Mouse (Mus musculus) forebrain, embryonic 15.5 days (tissue): ENCODE data around the gene Dlgap1. TPM values are rescaled to one million over a fixed set of nuclear protein-coding genes. Genes with fewer than 3 reads are reported as not detected.

Source experiments
- ATAC-seq: fragments of 200-750 bp; cut with Nextera tagmentation; replicated peaks from 2 replicates; pipeline ENCODE4 v1.8.0; 2017; ENCODE audit warnings: mild to moderate bottlenecking, moderate TSS enrichment, moderate library complexity
- H3K27ac ChIP-seq: fragments of 300-500 bp; sonication (generic); replicated peaks from 2 replicates; pipeline ENCODE4 v1.5.1; 2015; ENCODE audit warnings: mild to moderate bottlenecking, inconsistent platforms
- H3K27me3 ChIP-seq: fragments of 300-500 bp; sonication (generic); 2 replicates; pipeline ENCODE4 v1.6.1; 2015; ENCODE audit warnings: inconsistent platforms
- H3K36me3 ChIP-seq: fragments of 300-500 bp; sonication (generic); 2 replicates; pipeline ENCODE4 v1.6.1; 2015; ENCODE audit warnings: mild to moderate bottlenecking, inconsistent platforms
- H3K4me1 ChIP-seq: fragments of 300-500 bp; sonication (generic); 2 replicates; pipeline ENCODE4 v1.6.1; 2015; ENCODE audit warnings: inconsistent platforms
- H3K4me2 ChIP-seq: fragments of 300-500 bp; sonication (generic); replicated peaks from 2 replicates; pipeline ENCODE4 v1.6.1; 2015; ENCODE audit warnings: mild to moderate bottlenecking, inconsistent platforms
- H3K4me3 ChIP-seq: fragments of 300-500 bp; sonication (generic); 2 replicates; pipeline ENCODE4 v1.5.1; 2015; ENCODE audit warnings: mild to moderate bottlenecking, inconsistent platforms
- H3K9ac ChIP-seq: fragments of 300-500 bp; sonication (generic); replicated peaks from 2 replicates; pipeline ENCODE4 v1.6.1; 2015; ENCODE audit warnings: mild to moderate bottlenecking, inconsistent platforms
- H3K9me3 ChIP-seq: fragments of 300-500 bp; sonication (generic); 2 replicates; pipeline ENCODE4 v1.6.1; 2016; ENCODE audit warnings: inconsistent platforms
- WGBS: fragments of 180-500 bp; shearing (Covaris S2); methylation state at CpG from one replicate; pipeline ENCODE4 v1.1.7; 2015; ENCODE audit warnings: mixed read lengths; 5-methylcytosine and 5-hydroxymethylcytosine counted together
- polyA plus RNA-seq: library from polyadenylated mRNA; unstranded; fragments of >200 nt; fragmentation: Nextera tagmentation; extraction: Ambion mirVana; gene quantifications from 2 replicates; pipeline ENCODE4 v1.2.1, GENCODE M21; 2015

The Dlgap1 gene
- polyA plus RNA-seq, 1 experiment from 2014 or later = 31.0 TPM

- H3K27ac ChIP-seq = no peak overlapping the region
- H3K4me1 ChIP-seq = no peaks in the 10 kb centered on the region
- H3K4me2 ChIP-seq = no peak overlapping the region
- WGBS = 73% methylated on average over 4 of the region's 4 CpGs
- H3K9me3 ChIP-seq = no peaks in the 10 kb centered on the region
- no peak overlapping the region for H3K9ac ChIP-seq
- no peaks in the 10 kb centered on the region for H3K36me3 ChIP-seq
- peak; percentile 58; the same call in 1 of the 2 replicates for ATAC-seq
- H3K4me3 ChIP-seq = no peak overlapping the region
- H3K27me3 ChIP-seq = no peaks in the 10 kb centered on the region
These were observed 408.1 kb downstream of the Dlgap1 start for GRCm38 (mm10) chr17:70377020-70377419.

- no peak overlapping the region for H3K4me3 ChIP-seq
- no peak overlapping the region for H3K9ac ChIP-seq
- ATAC-seq = no peak
- WGBS = 68% methylated on average over 1 of the region's 1 CpGs
- no peaks in the 10 kb centered on the region for H3K36me3 ChIP-seq
- H3K9me3 ChIP-seq = no peaks in the 10 kb centered on the region
- no peaks in the 10 kb centered on the region for H3K4me1 ChIP-seq
- no peak overlapping the region for H3K27ac ChIP-seq
- no peak overlapping the region for H3K4me2 ChIP-seq
- H3K27me3 ChIP-seq = no peaks in the 10 kb centered on the region
These were observed 419.6 kb downstream of the Dlgap1 start for GRCm38 (mm10) chr17:70388447-70388846.

GRCm38 (mm10) chr17:70397220-70397619 lies 428.3 kb downstream of the Dlgap1 start:
- Histone ChIP-seq H3K4me2 (0 out of 2 replicates have a peak overlapping the region, but pooled peaks have one; percentile 4), H3K27ac (peak overlapping the region; percentile 3; the same call in 1 of the 2 replicates), H3K9me3 (no peaks in the 10 kb centered on the region), H3K4me3 (no peak overlapping the region), H3K9ac (no peak overlapping the region), H3K36me3 (no peaks in the 10 kb centered on the region), H3K27me3 (no peaks in the 10 kb centered on the region), H3K4me1 (0 out of 2 replicates have a peak, but pooled peaks cover 7% of the 10 kb centered on the region)
- peak; percentile 60; the same call in 1 of the 2 replicates for ATAC-seq
- WGBS = 12% methylated on average over 3 of the region's 3 CpGs

GRCm38 (mm10) chr17:70397708-70398107 lies 428.8 kb downstream of the Dlgap1 start:
- H3K27ac ChIP-seq = peak overlapping the region; percentile 3; the same call in 1 of the 2 replicates
- WGBS = 45% methylated on average over 8 of the region's 8 CpGs
- no peak for ATAC-seq
- H3K4me3 ChIP-seq = no peak overlapping the region
- no peak overlapping the region for H3K4me2 ChIP-seq
- H3K27me3 ChIP-seq = no peaks in the 10 kb centered on the region
- no peak overlapping the region for H3K9ac ChIP-seq
- H3K36me3 ChIP-seq = no peaks in the 10 kb centered on the region
- H3K9me3 ChIP-seq = no peaks in the 10 kb centered on the region
- H3K4me1 ChIP-seq = 0 out of 2 replicates have a peak, but pooled peaks cover 7% of the 10 kb centered on the region

- Histone ChIP-seq H3K4me3 (no peak overlapping the region), H3K9me3 (no peaks in the 10 kb centered on the region), H3K4me1 (0 out of 2 replicates have a peak, but pooled peaks cover 5% of the 10 kb centered on the region), H3K4me2 (no peak overlapping the region), H3K36me3 (no peaks in the 10 kb centered on the region), H3K27me3 (no peaks in the 10 kb centered on the region), H3K27ac (no peak overlapping the region), H3K9ac (no peak overlapping the region)
- ATAC-seq = no peak
- 77% methylated on average over 2 of the region's 2 CpGs for WGBS
These were observed 433.0 kb downstream of the Dlgap1 start for GRCm38 (mm10) chr17:70401909-70402308.

- no peaks in the 10 kb centered on the region for H3K36me3 ChIP-seq
- H3K27me3 ChIP-seq = no peaks in the 10 kb centered on the region
- H3K4me3 ChIP-seq = no peak overlapping the region
- H3K9ac ChIP-seq = no peak overlapping the region
- H3K4me2 ChIP-seq = no peak overlapping the region
- no peak for ATAC-seq
- H3K27ac ChIP-seq = no peak overlapping the region
- H3K4me1 ChIP-seq = no peaks in the 10 kb centered on the region
- 21% methylated on average over 10 of the region's 10 CpGs for WGBS
- no peaks in the 10 kb centered on the region for H3K9me3 ChIP-seq
These were observed 434.9 kb downstream of the Dlgap1 start for GRCm38 (mm10) chr17:70403750-70404149.

- Histone ChIP-seq H3K27me3 (no peaks in the 10 kb centered on the region), H3K4me1 (no peaks in the 10 kb centered on the region), H3K36me3 (no peaks in the 10 kb centered on the region), H3K9ac (no peak overlapping the region), H3K27ac (no peak overlapping the region), H3K4me3 (no peak overlapping the region), H3K4me2 (no peak overlapping the region), H3K9me3 (no peaks in the 10 kb centered on the region)
- 94% methylated on average over 3 of the region's 3 CpGs for WGBS
- no peak for ATAC-seq
These were observed 445.3 kb downstream of the Dlgap1 start for GRCm38 (mm10) chr17:70414202-70414601.

GRCm38 (mm10) chr17:70427866-70428265 lies 459.0 kb downstream of the Dlgap1 start:
- H3K4me3 ChIP-seq = no peak overlapping the region
- H3K36me3 ChIP-seq = no peaks in the 10 kb centered on the region
- ATAC-seq = no peak
- 82% methylated on average over 9 of the region's 9 CpGs for WGBS
- H3K4me2 ChIP-seq = no peak overlapping the region
- H3K9ac ChIP-seq = no peak overlapping the region
- H3K27ac ChIP-seq = no peak overlapping the region
- H3K27me3 ChIP-seq = no peaks in the 10 kb centered on the region
- H3K9me3 ChIP-seq = no peaks in the 10 kb centered on the region
- H3K4me1 ChIP-seq = peaks cover 6% of the 10 kb centered on the region

GRCm38 (mm10) chr17:70429746-70430451 lies 461.0 kb downstream of the Dlgap1 start:
- 12% methylated on average over 17 of the region's 17 CpGs for WGBS
- H3K4me1 ChIP-seq = peaks cover 6% of the 10 kb centered on the region
- H3K27me3 ChIP-seq = no peaks in the 10 kb centered on the region
- no peaks in the 10 kb centered on the region for H3K9me3 ChIP-seq
- H3K9ac ChIP-seq = no peak overlapping the region
- 0 out of 2 replicates have a peak overlapping the region, but pooled peaks have one; percentile 17 for H3K4me3 ChIP-seq
- peak; percentile 80 for ATAC-seq
- H3K36me3 ChIP-seq = no peaks in the 10 kb centered on the region
- H3K27ac ChIP-seq = peak overlapping the region; percentile 17; the same call in 1 of the 2 replicates
- peak overlapping the region; percentile 35 for H3K4me2 ChIP-seq

GRCm38 (mm10) chr17:70430452-70430787 lies 461.5 kb downstream of the Dlgap1 start:
- WGBS = 17% methylated on average over 5 of the region's 5 CpGs
- no peak overlapping the region for H3K27ac ChIP-seq
- H3K36me3 ChIP-seq = no peaks in the 10 kb centered on the region
- peak overlapping the region; percentile 35; the same call in 1 of the 2 replicates for H3K4me2 ChIP-seq
- peaks cover 6% of the 10 kb centered on the region for H3K4me1 ChIP-seq
- no peak overlapping the region for H3K9ac ChIP-seq
- no peaks in the 10 kb centered on the region for H3K9me3 ChIP-seq
- H3K4me3 ChIP-seq = no peak overlapping the region
- H3K27me3 ChIP-seq = no peaks in the 10 kb centered on the region
- no peak for ATAC-seq

- Histone ChIP-seq H3K36me3 (no peaks in the 10 kb centered on the region), H3K4me2 (no peak overlapping the region), H3K4me3 (no peak overlapping the region), H3K27me3 (no peaks in the 10 kb centered on the region), H3K9me3 (no peaks in the 10 kb centered on the region), H3K27ac (no peak overlapping the region), H3K4me1 (peaks cover 9% of the 10 kb centered on the region), H3K9ac (no peak overlapping the region)
- no peak for ATAC-seq
- WGBS = 72% methylated on average over 5 of the region's 5 CpGs
These were observed 464.0 kb downstream of the Dlgap1 start for GRCm38 (mm10) chr17:70432834-70433233.

- WGBS = 88% methylated on average over 6 of the region's 6 CpGs
- Histone ChIP-seq H3K27ac (no peak overlapping the region), H3K36me3 (no peaks in the 10 kb centered on the region), H3K4me2 (no peak overlapping the region), H3K9me3 (no peaks in the 10 kb centered on the region), H3K9ac (no peak overlapping the region), H3K4me1 (peaks cover 9% of the 10 kb centered on the region), H3K4me3 (no peak overlapping the region), H3K27me3 (no peaks in the 10 kb centered on the region)
- ATAC-seq = no peak
These were observed 465.7 kb downstream of the Dlgap1 start for GRCm38 (mm10) chr17:70434549-70434948.

- ATAC-seq = no peak
- no peaks in the 10 kb centered on the region for H3K27me3 ChIP-seq
- H3K4me2 ChIP-seq = no peak overlapping the region
- 0 out of 2 replicates have a peak, but pooled peaks cover 4% of the 10 kb centered on the region for H3K4me1 ChIP-seq
- no peak overlapping the region for H3K27ac ChIP-seq
- H3K36me3 ChIP-seq = no peaks in the 10 kb centered on the region
- H3K9ac ChIP-seq = no peak overlapping the region
- no peaks in the 10 kb centered on the region for H3K9me3 ChIP-seq
- WGBS = 93% methylated on average over 6 of the region's 6 CpGs
- no peak overlapping the region for H3K4me3 ChIP-seq
These were observed 466.7 kb downstream of the Dlgap1 start for GRCm38 (mm10) chr17:70435612-70436011.
